Mouse (Mus musculus) frontal cortex, adult 2 months (tissue): ENCODE measurements around the gene Enthd1. TPM values are rescaled to one million over a fixed set of nuclear protein-coding genes. Genes with fewer than 3 reads are reported as not detected.

ENCODE experiments used
- DNase-seq, 2 experiments: peaks; one replicate each; pipeline ENCODE4 v3.0.0; 2022; ENCODE audit warnings: low spot score in 1 of 2; ENCODE audit errors: extremely low spot score in 1 of 2
- polyA plus RNA-seq: library from polyadenylated mRNA; depleted of rRNA; stranded (reverse); fragments of >200 nt; gene quantifications from 2 replicates; pipeline ENCODE4 v1.2.3, GENCODE M21; 2012

The Enthd1 gene
- polyA plus RNA-seq, 1 experiment, result 0.04 TPM

GRCm38 (mm10) chr15:80491505-80491904, 73.5 kb downstream of the Enthd1 start:
- no peak for DNase-seq

GRCm38 (mm10) chr15:80490151-80490550, 74.8 kb downstream of the Enthd1 start:
- no peak for DNase-seq

- no peak for DNase-seq
Measured at GRCm38 (mm10) chr15:80488658-80489057, 76.3 kb downstream of the Enthd1 start.

GRCm38 (mm10) chr15:80485601-80486000, 79.4 kb downstream of the Enthd1 start:
- DNase-seq, result no peak

- no peak for DNase-seq
Measured at GRCm38 (mm10) chr15:80483041-80483705, 81.8 kb downstream of the Enthd1 start.

- no peak for DNase-seq
Measured at GRCm38 (mm10) chr15:80482348-80482747, 82.6 kb downstream of the Enthd1 start.

- DNase-seq, result peak in 1 of 2 experiments; percentile 34
Measured at GRCm38 (mm10) chr15:80474429-80475002, 90.4 kb downstream of the Enthd1 start.

GRCm38 (mm10) chr15:80467876-80468275, 97.1 kb downstream of the Enthd1 start:
- no peak for DNase-seq

- no peak for DNase-seq
Measured at GRCm38 (mm10) chr15:80462106-80462505, 102.8 kb downstream of the Enthd1 start.

GRCm38 (mm10) chr15:80461446-80461845, 103.5 kb downstream of the Enthd1 start:
- DNase-seq, result no peak

GRCm38 (mm10) chr15:80460011-80460410, 104.9 kb downstream of the Enthd1 start:
- DNase-seq, result peak in 1 of 2 experiments; percentile 22

GRCm38 (mm10) chr15:80457984-80458383, 107.0 kb downstream of the Enthd1 start:
- DNase-seq, result no peak

GRCm38 (mm10) chr15:80454486-80454885, 110.5 kb downstream of the Enthd1 start:
- peak in 1 of 2 experiments; percentile 6 for DNase-seq

GRCm38 (mm10) chr15:80452425-80452824, 112.5 kb downstream of the Enthd1 start:
- DNase-seq, result no peak

- DNase-seq, result no peak
Measured at GRCm38 (mm10) chr15:80445956-80446687, 118.8 kb downstream of the Enthd1 start.

GRCm38 (mm10) chr15:80440195-80440594, 124.8 kb downstream of the Enthd1 start:
- no peak for DNase-seq

- no peak for DNase-seq
Measured at GRCm38 (mm10) chr15:80438423-80438822, 126.5 kb downstream of the Enthd1 start.

- no peak for DNase-seq
Measured at GRCm38 (mm10) chr15:80437996-80438395, 127.0 kb downstream of the Enthd1 start.

GRCm38 (mm10) chr15:80436961-80437360, 128.0 kb downstream of the Enthd1 start:
- no peak for DNase-seq

- no peak for DNase-seq
Measured at GRCm38 (mm10) chr15:80430324-80430723, 134.6 kb downstream of the Enthd1 start.

GRCm38 (mm10) chr15:80418146-80418545, 146.8 kb downstream of the Enthd1 start:
- DNase-seq, result peak; percentile 15 to 52

- no peak for DNase-seq
Measured at GRCm38 (mm10) chr15:80417066-80417465, 147.9 kb downstream of the Enthd1 start.
